Mouse (Mus musculus) stomach, postnatal 0 days (tissue): Measurements from ENCODE around the gene Traf5. TPM values are rescaled to one million over a fixed set of nuclear protein-coding genes. Genes with fewer than 3 reads are reported as not detected.

Experiments
- ATAC-seq: fragments of 200-750 bp; cut with Nextera tagmentation; 2 replicates; pipeline ENCODE4 v1.8.0; 2017; ENCODE audit not compliant: low FRiP score, low TSS enrichment
- DNase-seq: peaks from one replicate; pipeline ENCODE4 v3.0.0-alpha.2; 2016; ENCODE audit warnings: low spot score
- H3K27ac ChIP-seq: fragments of 300-500 bp; sonication (generic); replicated peaks from 2 replicates; pipeline ENCODE4 v1.5.1; 2014; ENCODE audit warnings: mild to moderate bottlenecking, control low read depth
- H3K27me3 ChIP-seq: fragments of 300-500 bp; sonication (generic); 2 replicates; pipeline ENCODE4 v1.6.1; 2014; ENCODE audit warnings: low read length; ENCODE audit not compliant: control insufficient read depth, insufficient read depth
- H3K36me3 ChIP-seq: fragments of 300-500 bp; sonication (generic); 2 replicates; pipeline ENCODE4 v1.6.1; 2014; ENCODE audit warnings: low read length, mixed read lengths; ENCODE audit not compliant: control insufficient read depth, insufficient read depth
- H3K4me1 ChIP-seq: fragments of 300-500 bp; sonication (generic); replicated peaks from 2 replicates; pipeline ENCODE4 v1.6.1; 2014; ENCODE audit warnings: antibody characterized with exemption; ENCODE audit not compliant: control insufficient read depth, insufficient read depth
- H3K4me2 ChIP-seq: fragments of 300-500 bp; sonication (generic); replicated peaks from 2 replicates; pipeline ENCODE4 v1.6.1; 2014; ENCODE audit warnings: low read depth, mild to moderate bottlenecking, control low read depth, moderate library complexity
- H3K4me3 ChIP-seq: fragments of 300-500 bp; sonication (generic); 2 replicates; pipeline ENCODE4 v1.5.1; 2014; ENCODE audit warnings: low read depth, low read length, control low read depth
- H3K9ac ChIP-seq: fragments of 300-500 bp; sonication (generic); 2 replicates; pipeline ENCODE4 v1.6.1; 2014; ENCODE audit warnings: mild to moderate bottlenecking, low read length, control low read depth, mixed read lengths
- H3K9me3 ChIP-seq: fragments of 300-500 bp; sonication (generic); 2 replicates; pipeline ENCODE4 v1.6.1; 2016; ENCODE audit warnings: low read length; ENCODE audit not compliant: control insufficient read depth
- CTCF ChIP-seq: IDR thresholded peaks from 2 replicates; pipeline ENCODE4 v1.5.1; 2016; ENCODE audit warnings: antibody characterized with exemption, low read depth, mild to moderate bottlenecking, moderate library complexity
- EP300 ChIP-seq: optimal IDR thresholded peaks from 2 replicates; pipeline ENCODE3; 2016; ENCODE audit warnings: antibody characterized with exemption
- WGBS: fragments of 180-500 bp; shearing (Covaris S2); extraction: QIAGEN DNeasy Blood & Tissue Kit; methylation state at CpG from one replicate; pipeline ENCODE4 v1.1.7; 2014; 5-methylcytosine and 5-hydroxymethylcytosine counted together
- polyA plus RNA-seq: library from polyadenylated mRNA; unstranded; fragments of >200 nt; fragmentation: Nextera tagmentation; extraction: Ambion mirVana; gene quantifications from 2 replicates; pipeline ENCODE4 v1.2.1, GENCODE M21; 2015

The Traf5 gene
- polyA plus RNA-seq, 1 experiment from 2014 or later = 17.7 TPM

DNA sequence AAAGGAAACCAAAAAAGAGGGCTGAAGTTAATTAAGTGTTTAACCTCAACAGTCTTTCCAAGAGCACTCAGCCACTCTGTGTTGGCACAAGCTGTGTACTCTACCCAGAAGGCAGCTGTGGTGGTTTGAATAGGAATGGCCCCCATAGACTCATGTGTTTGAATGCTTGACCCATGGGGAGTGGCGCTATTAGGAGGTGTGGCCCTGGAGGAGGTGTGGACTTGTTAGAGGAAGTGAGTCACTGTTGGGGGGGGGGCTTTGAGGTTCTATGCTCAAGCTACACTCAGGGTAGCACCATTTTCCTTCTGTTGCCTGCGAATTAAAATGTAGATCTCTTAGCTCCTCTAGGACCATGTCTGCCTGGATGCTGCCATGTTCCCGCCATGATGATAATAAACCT is 25.4 kb downstream of the Traf5 start:
- 96% methylated on average over 3 of the region's 3 CpGs for WGBS
- Histone ChIP-seq H3K4me2 (no peak overlapping the region), H3K9me3 (no peaks in the 10 kb centered on the region), H3K4me1 (peaks cover 2% of the 10 kb centered on the region; the same call in 1 of the 2 replicates), H3K27ac (no peak overlapping the region), H3K4me3 (no peak overlapping the region), H3K36me3 (peaks cover 31% of the 10 kb centered on the region), H3K9ac (no peak overlapping the region), H3K27me3 (no peaks in the 10 kb centered on the region)
- TF ChIP-seq CTCF (no peak), EP300 (no peak)
- DNase-seq = no peak
- ATAC-seq = no peak

DNA sequence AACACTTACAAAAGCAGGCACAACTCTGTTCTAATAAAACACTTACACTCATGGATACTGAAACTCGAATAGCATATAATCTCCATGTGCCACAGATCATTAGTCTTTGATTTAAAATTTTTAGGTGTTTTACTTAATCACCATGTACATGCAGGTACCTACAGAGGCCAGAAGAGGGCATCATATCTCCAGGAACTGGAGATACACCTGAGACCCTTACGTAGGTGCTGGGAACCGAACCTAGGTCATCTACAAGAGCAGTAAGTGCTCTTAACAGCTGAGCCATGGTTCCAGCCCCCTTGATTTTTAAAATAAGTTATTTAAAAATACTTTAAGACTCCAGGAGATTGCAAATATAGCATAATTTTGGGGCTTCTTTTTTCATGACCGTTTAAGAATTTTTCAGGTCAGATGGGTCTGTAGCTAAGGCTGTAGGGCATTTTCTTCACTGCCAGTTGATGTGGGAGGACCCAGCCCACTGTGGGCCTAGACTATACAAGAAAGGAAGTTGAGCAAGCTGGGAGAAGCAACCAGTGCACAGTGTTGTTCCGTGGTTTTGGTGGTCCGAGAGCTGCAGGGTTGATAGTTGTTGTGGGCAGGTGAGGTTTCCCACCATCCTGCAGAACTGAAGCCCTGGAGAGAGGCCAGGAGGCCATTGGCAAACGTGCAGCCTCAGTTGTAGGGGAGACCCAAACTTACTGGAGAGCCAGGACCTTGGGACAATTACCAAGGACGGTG is 29.0 kb downstream of the Traf5 start:
- no peak overlapping the region for H3K4me3 ChIP-seq
- H3K9me3 ChIP-seq = no peaks in the 10 kb centered on the region
- WGBS = 94% methylated on average over 8 of the region's 8 CpGs
- TF ChIP-seq CTCF (peak; percentile 51), EP300 (no peak)
- DNase-seq = no peak
- no peak overlapping the region for H3K4me2 ChIP-seq
- 0 out of 2 replicates have a peak, but pooled peaks cover 3% of the 10 kb centered on the region for H3K4me1 ChIP-seq
- H3K36me3 ChIP-seq = peaks cover 35% of the 10 kb centered on the region
- no peak overlapping the region for H3K27ac ChIP-seq
- no peak for ATAC-seq
- H3K9ac ChIP-seq = no peak overlapping the region
- no peaks in the 10 kb centered on the region for H3K27me3 ChIP-seq

DNA sequence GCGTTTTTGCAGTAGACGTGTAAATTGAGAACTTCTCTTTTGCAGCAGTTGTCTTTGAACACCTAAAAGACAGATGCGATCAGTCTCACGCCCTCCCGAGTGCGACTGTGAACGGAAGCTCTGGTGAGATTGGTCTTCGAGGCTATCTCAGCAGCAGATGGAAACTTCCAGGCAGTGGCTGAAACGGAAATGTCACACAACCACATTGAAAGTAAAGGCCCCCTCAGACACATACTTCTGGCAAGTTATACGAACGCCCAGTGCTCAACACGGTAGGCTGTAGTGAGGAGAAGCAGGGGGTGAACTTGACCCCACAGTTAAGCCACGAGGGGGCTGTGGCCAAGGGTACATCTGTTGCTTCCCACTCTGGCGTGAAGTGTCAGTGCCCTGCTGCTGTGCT is 29.7 kb downstream of the Traf5 start:
- Histone ChIP-seq H3K4me2 (no peak overlapping the region), H3K27me3 (no peaks in the 10 kb centered on the region), H3K9me3 (no peaks in the 10 kb centered on the region), H3K4me3 (no peak overlapping the region), H3K27ac (no peak overlapping the region), H3K4me1 (0 out of 2 replicates have a peak, but pooled peaks cover 3% of the 10 kb centered on the region), H3K9ac (no peak overlapping the region), H3K36me3 (peaks cover 37% of the 10 kb centered on the region)
- no peak for TF ChIP-seq EP300
- TF ChIP-seq CTCF = no peak
- ATAC-seq (no peak), DNase-seq (no peak)
- 89% methylated on average over 14 of the region's 14 CpGs for WGBS

DNA sequence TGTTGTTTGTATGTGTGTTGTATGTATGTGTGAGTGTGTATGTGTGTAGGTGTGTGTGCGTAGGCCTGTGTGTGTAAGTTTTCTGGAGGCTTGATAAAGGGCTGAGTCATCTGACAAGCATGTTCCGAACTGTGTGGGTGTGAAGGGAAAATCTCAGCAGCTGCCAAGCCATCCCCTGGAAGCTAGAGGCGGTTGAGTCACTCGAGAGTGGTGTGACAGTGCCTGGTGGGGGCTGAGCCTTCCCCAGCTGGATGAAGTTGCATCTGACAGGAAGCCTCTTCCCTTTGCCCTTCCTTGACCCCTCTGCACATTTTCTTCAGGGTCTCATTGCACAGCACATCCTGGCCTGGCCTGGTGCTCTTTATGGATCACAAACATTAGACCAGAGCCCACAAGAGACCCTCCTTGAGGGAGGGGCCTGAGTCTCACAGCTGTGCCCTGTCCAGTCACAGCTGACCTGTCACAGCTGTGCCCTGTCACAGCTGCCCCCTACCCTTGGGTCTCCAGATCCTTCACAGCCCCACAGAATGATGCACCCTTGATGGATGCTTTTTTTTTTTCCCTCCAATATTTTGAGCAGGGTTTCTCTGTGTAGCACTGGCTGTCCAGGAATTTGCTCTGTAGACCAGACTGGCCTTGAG is 30.6 kb downstream of the Traf5 start:
- H3K9me3 ChIP-seq = no peaks in the 10 kb centered on the region
- peak; percentile 92 for ATAC-seq
- peaks cover 39% of the 10 kb centered on the region for H3K36me3 ChIP-seq
- WGBS = 13% methylated on average over 4 of the region's 4 CpGs
- no peak overlapping the region for H3K9ac ChIP-seq
- 0 out of 2 replicates have a peak overlapping the region, but pooled peaks have one; percentile 36 for H3K27ac ChIP-seq
- no peak overlapping the region for H3K4me2 ChIP-seq
- no peaks in the 10 kb centered on the region for H3K27me3 ChIP-seq
- DNase-seq = peak; percentile 52
- no peak for TF ChIP-seq EP300
- no peak for TF ChIP-seq CTCF
- no peak overlapping the region for H3K4me3 ChIP-seq
- 0 out of 2 replicates have a peak, but pooled peaks cover 3% of the 10 kb centered on the region for H3K4me1 ChIP-seq

DNA sequence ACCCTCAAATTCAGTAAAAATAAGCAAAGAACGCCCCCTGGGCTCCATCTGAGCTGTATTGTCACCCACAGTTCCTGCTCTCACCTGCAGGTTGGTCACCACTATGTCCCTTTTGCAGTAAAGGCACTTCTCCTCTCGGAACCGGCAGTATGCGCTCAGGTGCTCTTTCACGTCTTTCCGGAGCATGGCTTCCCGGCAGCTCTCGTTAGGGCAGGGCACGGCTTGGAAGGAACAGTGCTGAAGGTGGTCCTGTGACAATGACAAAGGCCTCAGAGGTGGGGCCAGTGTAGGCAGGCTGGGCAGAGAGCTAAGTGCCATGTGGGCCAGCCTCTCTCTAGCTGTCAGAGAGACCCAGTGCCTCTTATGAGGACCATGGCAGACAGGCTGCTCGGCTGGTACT is 33.4 kb downstream of the Traf5 start:
- H3K4me3 ChIP-seq = no peak overlapping the region
- 77% methylated on average over 10 of the region's 10 CpGs for WGBS
- H3K4me1 ChIP-seq = 0 out of 2 replicates have a peak, but pooled peaks cover 3% of the 10 kb centered on the region
- DNase-seq (no peak), ATAC-seq (peak; percentile 19; the same call in 1 of the 2 replicates)
- no peak overlapping the region for H3K9ac ChIP-seq
- H3K4me2 ChIP-seq = no peak overlapping the region
- peaks cover 19% of the 10 kb centered on the region for H3K36me3 ChIP-seq
- H3K27me3 ChIP-seq = no peaks in the 10 kb centered on the region
- no peak for TF ChIP-seq CTCF
- TF ChIP-seq EP300 = no peak
- no peaks in the 10 kb centered on the region for H3K9me3 ChIP-seq
- H3K27ac ChIP-seq = no peak overlapping the region

DNA sequence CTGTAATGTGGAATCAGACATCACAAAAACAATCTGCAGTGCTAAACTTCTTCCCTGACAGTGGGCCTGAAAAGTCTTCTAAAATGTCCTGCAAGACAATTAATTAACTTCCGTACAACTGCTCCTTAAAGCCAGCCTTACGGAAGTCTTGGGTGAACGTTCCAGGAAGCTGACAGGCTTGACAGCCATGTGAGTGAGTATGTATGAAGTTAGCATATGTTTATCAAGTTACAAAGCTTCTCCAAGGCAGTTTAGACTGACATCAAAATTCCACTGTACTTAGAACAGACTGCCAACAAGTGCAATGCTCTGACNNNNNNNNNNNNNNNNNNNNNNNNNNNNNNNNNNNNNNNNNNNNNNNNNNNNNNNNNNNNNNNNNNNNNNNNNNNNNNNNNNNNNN is 38.6 kb downstream of the Traf5 start:
- Histone ChIP-seq H3K9ac (no peak overlapping the region), H3K36me3 (peaks cover 13% of the 10 kb centered on the region), H3K27me3 (no peaks in the 10 kb centered on the region), H3K4me2 (no peak overlapping the region), H3K27ac (no peak overlapping the region), H3K9me3 (no peaks in the 10 kb centered on the region), H3K4me3 (no peak overlapping the region), H3K4me1 (no peaks in the 10 kb centered on the region)
- TF ChIP-seq CTCF (no peak), EP300 (no peak)
- DNase-seq (no peak), ATAC-seq (no peak)
- 47% methylated on average over 3 of the region's 3 CpGs for WGBS
